Mouse (Mus musculus): Measurements from ENCODE around the gene E2f8. TPM values are rescaled to one million over a fixed set of nuclear protein-coding genes. Genes with fewer than 3 reads are reported as not detected.

The E2f8 gene
- polyA plus RNA-seq, 1 experiment = 51.1 TPM

DNA sequence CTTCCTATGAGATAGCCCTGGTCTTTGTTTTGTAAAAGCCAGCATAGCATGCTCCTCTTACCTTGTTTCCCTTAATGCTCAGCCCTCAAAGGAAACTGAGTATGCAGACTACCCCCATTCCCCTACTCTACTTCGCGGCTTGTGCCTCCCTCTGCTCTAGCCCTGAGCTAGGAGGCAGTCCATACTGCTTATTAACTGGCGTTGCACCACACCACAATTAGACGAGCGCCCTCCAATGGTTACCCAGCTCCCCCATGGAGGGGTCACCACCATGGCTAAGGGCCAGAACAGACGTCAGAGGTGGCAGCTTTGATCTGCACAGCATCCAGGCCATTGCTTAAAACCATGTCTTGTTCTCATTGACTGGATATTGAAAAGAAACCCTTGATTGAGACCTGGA, 34.6 kb downstream of the E2f8 start:
- no peak for TF ChIP-seq GATA1 (IDR thresholded peaks at IDR 0.05; ENCODE audit: low read length)

DNA sequence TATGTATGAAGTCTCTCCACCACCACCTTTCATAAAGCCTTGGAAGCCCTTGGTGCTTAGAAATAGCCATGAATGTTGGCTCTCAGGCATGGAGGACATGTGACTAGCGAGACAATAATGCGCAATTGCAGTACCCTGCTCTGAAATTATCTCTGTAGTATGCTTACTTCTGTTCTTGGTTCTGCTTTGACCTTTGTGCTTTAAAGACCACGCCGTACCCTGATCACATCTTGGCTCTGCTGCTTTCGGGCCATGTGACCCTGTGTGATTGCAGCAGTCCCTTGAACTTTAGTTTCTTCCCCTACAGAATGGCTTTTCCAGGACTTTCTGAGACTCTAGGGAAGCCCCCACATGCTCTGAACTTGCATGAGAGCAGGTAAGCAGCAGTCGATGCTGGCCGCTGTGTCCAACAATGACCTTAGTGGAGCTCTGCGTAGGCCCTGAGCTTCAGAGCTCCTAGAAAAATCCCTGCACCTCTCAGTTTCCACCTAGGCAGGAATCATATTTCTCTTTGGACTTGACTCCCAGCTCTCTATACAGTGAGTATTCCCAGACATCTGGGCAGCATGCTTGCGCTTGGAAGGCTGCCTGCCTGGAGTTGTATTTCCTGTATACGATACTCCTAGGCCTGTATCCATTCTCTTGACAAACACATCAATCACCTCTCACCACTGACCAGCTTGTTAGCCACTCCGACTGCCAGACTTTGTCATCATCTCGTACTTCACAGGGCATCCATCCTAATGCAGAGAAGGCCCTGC, 36.0 kb downstream of the E2f8 start:
- no peak for TF ChIP-seq GATA1 (IDR thresholded peaks at IDR 0.05; ENCODE audit: low read length)

DNA sequence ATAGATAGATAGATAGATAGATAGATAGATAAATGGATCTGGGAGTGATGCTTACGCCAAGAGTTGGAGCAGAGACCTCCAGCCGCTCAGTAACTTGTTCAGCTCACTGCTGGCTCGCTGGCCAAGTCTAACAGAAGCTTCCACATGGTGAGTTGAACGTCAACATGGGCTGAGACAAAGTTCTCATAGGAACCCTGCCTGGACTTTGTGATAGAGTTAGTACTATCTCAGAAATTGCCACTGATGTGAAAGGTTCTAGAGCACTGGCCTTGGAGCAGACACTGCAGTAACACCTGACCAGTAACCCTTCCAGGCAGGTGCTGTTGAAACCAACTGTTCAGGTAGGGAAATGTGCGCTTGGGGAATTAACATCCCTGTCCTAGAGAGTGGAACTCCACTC, 37.9 kb downstream of the E2f8 start:
- TF ChIP-seq GATA1 (IDR thresholded peaks at IDR 0.05; ENCODE audit: low read length) = no peak

GRCm38 (mm10) chr7:48842353-48842752, 39.0 kb downstream of the E2f8 start:
- TF ChIP-seq GATA1 (IDR thresholded peaks at IDR 0.05; ENCODE audit: low read length) = no peak

DNA sequence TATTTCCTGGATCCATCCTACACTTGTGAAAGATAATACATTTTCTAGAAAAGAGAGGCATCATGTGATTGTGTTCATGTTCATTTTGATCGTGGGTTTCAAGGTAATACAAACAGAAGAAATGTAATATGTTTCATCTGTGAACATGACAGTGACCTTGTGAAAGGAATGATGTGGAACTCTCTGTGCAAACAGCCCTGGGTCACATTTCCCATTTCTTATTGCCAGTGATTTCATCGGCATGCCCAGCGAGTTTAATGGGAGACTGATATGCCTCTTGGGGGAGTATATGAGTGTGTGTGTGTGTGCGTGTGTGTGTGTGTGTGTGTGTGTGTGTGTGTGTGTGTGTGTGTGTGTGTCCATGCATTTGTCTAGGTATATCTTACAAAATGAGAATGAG, 39.9 kb downstream of the E2f8 start:
- TF ChIP-seq GATA1 (IDR thresholded peaks at IDR 0.05; ENCODE audit: low read length) = no peak

DNA sequence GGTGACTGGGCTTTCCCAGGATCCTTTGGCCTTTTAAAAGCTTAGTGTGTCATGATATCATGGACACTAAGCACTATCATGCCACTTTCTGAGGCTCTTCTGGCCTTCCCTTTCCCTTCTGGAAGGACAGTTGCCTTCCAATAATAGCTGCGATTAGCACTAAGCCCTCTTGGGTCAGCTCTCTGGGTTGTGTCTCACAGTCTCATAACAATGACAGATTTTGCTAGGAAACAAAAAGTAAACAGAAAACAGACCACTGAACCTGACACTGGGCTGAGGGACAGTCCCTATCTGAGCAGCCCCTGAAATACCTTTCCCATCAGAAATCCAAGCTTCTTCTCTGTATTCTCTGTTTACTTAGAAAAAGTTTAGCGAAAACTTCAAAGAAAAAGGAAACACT, 40.9 kb downstream of the E2f8 start:
- no peak for TF ChIP-seq GATA1 (IDR thresholded peaks at IDR 0.05; ENCODE audit: low read length)

- TF ChIP-seq GATA1 (IDR thresholded peaks at IDR 0.05; ENCODE audit: low read length) = no peak
These were observed 43.0 kb downstream of the E2f8 start for GRCm38 (mm10) chr7:48838434-48838833.

DNA sequence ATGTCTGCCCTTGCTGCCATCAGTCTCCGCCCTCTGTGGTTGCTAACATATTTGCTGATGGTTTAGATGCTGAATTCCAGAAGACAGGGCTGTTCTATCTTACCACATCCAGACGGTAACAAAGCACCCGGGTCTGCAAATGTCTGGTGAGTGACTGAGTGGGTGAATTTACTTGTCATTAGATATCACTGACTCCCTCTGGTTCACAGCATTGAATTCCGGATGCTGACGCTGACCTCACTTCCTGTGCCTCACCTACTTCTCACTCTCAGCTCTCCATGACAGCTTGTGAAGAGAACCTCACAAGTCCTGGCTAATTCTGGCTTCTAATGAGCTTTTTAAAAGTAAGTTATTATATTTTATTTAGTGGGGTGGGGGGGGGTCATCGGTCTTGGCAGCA, 44.4 kb downstream of the E2f8 start:
- no peak for TF ChIP-seq GATA1 (IDR thresholded peaks at IDR 0.05; ENCODE audit: low read length)

- no peak for TF ChIP-seq GATA1 (IDR thresholded peaks at IDR 0.05; ENCODE audit: low read length)
These were observed 46.3 kb downstream of the E2f8 start for GRCm38 (mm10) chr7:48834989-48835626.

DNA sequence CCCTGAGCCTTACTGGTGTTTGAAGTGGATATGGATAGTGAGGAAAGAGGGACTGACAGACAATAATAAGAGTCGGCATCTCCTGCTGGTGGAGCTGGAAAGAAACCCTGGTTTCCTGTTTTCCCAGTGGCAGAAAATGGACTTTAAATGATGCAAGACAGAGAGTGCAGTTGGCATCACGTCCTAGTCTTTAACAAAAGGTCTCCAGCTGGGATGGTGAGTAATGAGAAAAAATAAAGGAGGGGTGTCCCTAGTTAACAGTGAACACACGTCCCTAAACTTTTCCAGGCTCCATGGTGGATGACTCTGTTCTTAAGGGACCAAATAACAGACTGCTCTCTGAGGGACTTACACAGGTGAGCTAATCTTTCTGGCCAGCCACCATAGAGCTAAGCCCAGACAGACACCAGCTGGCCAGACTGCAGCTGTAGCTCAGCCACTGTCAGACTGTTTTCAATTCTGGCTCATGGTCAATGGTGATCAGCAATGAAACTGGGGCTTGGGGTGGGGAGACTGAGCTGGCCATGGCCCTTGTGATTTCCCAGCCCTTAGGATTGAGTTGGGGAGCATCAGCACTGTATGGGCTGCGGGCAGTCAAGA, 46.9 kb downstream of the E2f8 start:
- no peak for TF ChIP-seq GATA1 (IDR thresholded peaks at IDR 0.05; ENCODE audit: low read length)

- TF ChIP-seq GATA1 (IDR thresholded peaks at IDR 0.05; ENCODE audit: low read length) = no peak
These were observed 48.7 kb downstream of the E2f8 start for GRCm38 (mm10) chr7:48832735-48833134.

- TF ChIP-seq GATA1 (IDR thresholded peaks at IDR 0.05; ENCODE audit: low read length) = no peak
These were observed 51.0 kb downstream of the E2f8 start for GRCm38 (mm10) chr7:48830395-48830794.

- TF ChIP-seq GATA1 (IDR thresholded peaks at IDR 0.05; ENCODE audit: low read length) = no peak
These were observed 52.1 kb downstream of the E2f8 start for GRCm38 (mm10) chr7:48829177-48829910.

- no peak for TF ChIP-seq GATA1 (IDR thresholded peaks at IDR 0.05; ENCODE audit: low read length)
These were observed 56.2 kb downstream of the E2f8 start for GRCm38 (mm10) chr7:48825170-48825569.

GRCm38 (mm10) chr7:48824671-48825070, 56.7 kb downstream of the E2f8 start:
- no peak for TF ChIP-seq GATA1 (IDR thresholded peaks at IDR 0.05; ENCODE audit: low read length)

- TF ChIP-seq GATA1 (IDR thresholded peaks at IDR 0.05; ENCODE audit: low read length) = no peak
These were observed 57.8 kb downstream of the E2f8 start for GRCm38 (mm10) chr7:48823621-48824020.
